Mouse (Mus musculus): Measurements from ENCODE around the gene Tshz3. TPM values are rescaled to one million over a fixed set of nuclear protein-coding genes. Genes with fewer than 3 reads are reported as not detected.

The Tshz3 gene
- polyA plus RNA-seq, 1 experiment from 2014 or later, result 23.3 TPM

DNA sequence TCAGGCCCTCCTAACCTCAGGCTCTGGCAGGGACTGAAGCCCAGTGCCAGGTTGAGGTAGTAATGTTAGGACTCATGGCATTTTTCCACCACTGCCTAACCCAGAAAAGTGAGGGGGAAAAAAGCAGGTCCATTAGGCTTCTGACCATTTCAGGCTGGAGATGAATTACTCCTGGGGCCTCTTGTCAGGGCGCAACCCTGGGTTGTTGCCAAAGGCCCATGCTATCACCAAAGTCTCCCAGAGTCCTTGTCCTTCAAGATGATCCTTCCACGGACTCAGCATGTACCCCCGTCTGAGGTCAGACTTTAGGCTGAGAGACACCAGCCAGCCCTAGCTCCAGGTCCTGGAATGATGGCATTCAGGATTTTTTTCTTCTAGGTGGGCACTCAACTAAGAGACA is 4.8 kb upstream of the Tshz3 start:
- no peak overlapping the region for H3K27ac ChIP-seq (ENCODE audit: low read length)
- H3K36me3 ChIP-seq (ENCODE audit: control insufficient read depth, insufficient read depth, low read length), result no peaks in the 10 kb centered on the region
- ATAC-seq (ENCODE audit: insufficient number of reproducible peaks, insufficient read depth, low FRiP score, low read depth), result no peak
- H3K4me1 ChIP-seq (ENCODE audit: control insufficient read depth, insufficient read depth, low read length), result peaks cover 20% of the 10 kb centered on the region; the same call in 1 of the 2 replicates
- H3K9ac ChIP-seq (replicated peaks; ENCODE audit: low read depth, low read length), result no peak overlapping the region
- no peaks in the 10 kb centered on the region for H3K9me3 ChIP-seq (ENCODE audit: control insufficient read depth, low read depth, low read length)
- H3K4me2 ChIP-seq (replicated peaks; ENCODE audit: low read depth, low read length), result no peak overlapping the region
- 54% methylated on average over 3 of the region's 3 CpGs for WGBS
- peaks cover 12% of the 10 kb centered on the region; the same call in 1 of the 2 replicates for H3K27me3 ChIP-seq (ENCODE audit: control insufficient read depth, insufficient read depth, low read length)
- H3K4me3 ChIP-seq (ENCODE audit: low read depth, low read length), result no peak overlapping the region

DNA sequence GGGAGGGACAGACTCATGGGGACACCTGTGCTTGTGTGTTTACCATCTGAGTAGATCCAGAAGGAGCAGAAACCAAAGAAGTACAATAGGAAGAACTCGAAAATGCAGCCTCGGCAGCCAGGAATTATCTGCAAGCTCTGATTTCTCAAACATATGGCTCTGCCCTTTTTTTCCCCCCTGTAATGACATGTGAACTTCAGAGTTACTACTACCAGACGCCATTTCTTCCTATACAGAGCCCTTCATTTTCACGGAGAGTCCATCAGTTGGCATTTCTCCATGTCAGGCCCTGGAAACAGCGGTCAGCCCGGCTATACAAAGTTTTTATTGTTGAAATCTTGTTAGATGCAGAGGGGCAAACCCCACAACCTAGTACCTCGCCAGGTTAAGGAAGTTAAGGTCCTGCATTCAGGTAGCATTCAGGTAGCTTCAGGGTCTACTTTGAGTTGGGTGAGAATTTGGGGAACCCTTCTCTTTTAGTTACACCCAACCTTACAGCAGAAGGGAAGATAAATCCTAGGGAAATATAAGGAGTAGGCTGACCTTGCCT is 3.2 kb upstream of the Tshz3 start:
- peak overlapping the region; percentile 68 for H3K4me3 ChIP-seq (ENCODE audit: low read depth, low read length)
- H3K36me3 ChIP-seq (ENCODE audit: control insufficient read depth, insufficient read depth, low read length), result no peaks in the 10 kb centered on the region
- peaks cover 12% of the 10 kb centered on the region; the same call in 1 of the 2 replicates for H3K27me3 ChIP-seq (ENCODE audit: control insufficient read depth, insufficient read depth, low read length)
- no peaks in the 10 kb centered on the region for H3K9me3 ChIP-seq (ENCODE audit: control insufficient read depth, low read depth, low read length)
- H3K4me1 ChIP-seq (ENCODE audit: control insufficient read depth, insufficient read depth, low read length), result peaks cover 25% of the 10 kb centered on the region; the same call in 1 of the 2 replicates
- H3K9ac ChIP-seq (replicated peaks; ENCODE audit: low read depth, low read length), result no peak overlapping the region
- ATAC-seq (ENCODE audit: insufficient number of reproducible peaks, insufficient read depth, low FRiP score, low read depth), result no peak
- peak overlapping the region; percentile 83 for H3K4me2 ChIP-seq (replicated peaks; ENCODE audit: low read depth, low read length)
- 27% methylated on average over 7 of the region's 7 CpGs for WGBS
- H3K27ac ChIP-seq (ENCODE audit: low read length), result no peak overlapping the region

DNA sequence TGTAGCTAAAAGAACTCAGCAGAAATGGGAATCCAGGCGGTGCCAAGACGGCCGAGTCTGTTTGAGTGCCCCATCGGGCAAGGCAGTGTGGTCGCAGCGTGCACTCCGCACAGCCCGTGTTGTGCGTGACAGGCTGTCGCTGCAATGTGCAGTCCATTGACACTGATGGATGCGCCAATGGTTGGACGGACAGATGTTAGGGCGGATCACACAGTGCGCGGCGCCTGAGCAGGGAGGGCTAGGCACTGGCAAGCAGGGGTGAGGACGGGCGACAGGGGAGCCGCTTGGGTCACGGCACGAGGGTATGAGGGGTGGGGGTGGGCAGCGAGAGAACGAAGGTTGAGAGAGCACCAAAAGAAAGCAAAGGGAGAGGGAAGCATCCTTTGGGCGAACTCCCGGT is 2.6 kb upstream of the Tshz3 start:
- Histone ChIP-seq H3K27ac (ENCODE audit: low read length) (no peak overlapping the region; the same call in 1 of the 2 replicates), H3K9ac (replicated peaks; ENCODE audit: low read depth, low read length) (peak overlapping the region; percentile 60), H3K36me3 (ENCODE audit: control insufficient read depth, insufficient read depth, low read length) (no peaks in the 10 kb centered on the region), H3K4me1 (ENCODE audit: control insufficient read depth, insufficient read depth, low read length) (peaks cover 26% of the 10 kb centered on the region; the same call in 1 of the 2 replicates), H3K4me3 (ENCODE audit: low read depth, low read length) (peak overlapping the region; percentile 68), H3K9me3 (ENCODE audit: control insufficient read depth, low read depth, low read length) (no peaks in the 10 kb centered on the region), H3K27me3 (ENCODE audit: control insufficient read depth, insufficient read depth, low read length) (peaks cover 8% of the 10 kb centered on the region; the same call in 1 of the 2 replicates), H3K4me2 (replicated peaks; ENCODE audit: low read depth, low read length) (peak overlapping the region; percentile 83)
- ATAC-seq (ENCODE audit: insufficient number of reproducible peaks, insufficient read depth, low FRiP score, low read depth), result no peak
- 3% methylated on average over 25 of the region's 25 CpGs for WGBS

DNA sequence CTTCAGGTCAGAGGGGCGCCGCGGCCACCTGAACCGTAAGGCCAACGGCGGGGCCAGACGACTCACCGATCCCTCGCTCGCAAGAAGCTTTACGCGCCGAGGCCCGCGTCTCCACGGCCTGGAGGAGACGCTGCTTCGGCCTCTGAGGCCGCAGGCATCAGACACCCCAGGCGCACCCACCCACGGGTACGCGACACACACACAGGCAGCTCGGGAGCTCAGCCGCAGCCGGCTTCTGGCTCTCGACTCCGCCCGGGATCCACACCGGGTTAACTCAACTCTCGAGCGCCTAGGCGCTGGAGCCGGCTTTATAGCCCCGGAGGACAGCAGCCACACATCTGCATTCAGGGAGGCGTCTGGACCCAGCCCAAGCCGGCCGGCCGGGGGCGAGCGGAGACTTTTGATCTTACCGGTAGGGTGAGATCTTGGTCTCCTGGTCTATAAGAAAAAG is 2.1 kb upstream of the Tshz3 start:
- H3K9ac ChIP-seq (replicated peaks; ENCODE audit: low read depth, low read length), result peak overlapping the region; percentile 60
- H3K4me3 ChIP-seq (ENCODE audit: low read depth, low read length), result peak overlapping the region; percentile 68
- peaks cover 3% of the 10 kb centered on the region; the same call in 1 of the 2 replicates for H3K27me3 ChIP-seq (ENCODE audit: control insufficient read depth, insufficient read depth, low read length)
- peak overlapping the region; percentile 95; the same call in 1 of the 2 replicates for H3K27ac ChIP-seq (ENCODE audit: low read length)
- H3K4me1 ChIP-seq (ENCODE audit: control insufficient read depth, insufficient read depth, low read length), result peaks cover 26% of the 10 kb centered on the region; the same call in 1 of the 2 replicates
- no peaks in the 10 kb centered on the region for H3K36me3 ChIP-seq (ENCODE audit: control insufficient read depth, insufficient read depth, low read length)
- under 1% methylated on average over 42 of the region's 42 CpGs for WGBS
- H3K4me2 ChIP-seq (replicated peaks; ENCODE audit: low read depth, low read length), result peak overlapping the region; percentile 83
- no peak for ATAC-seq (ENCODE audit: insufficient number of reproducible peaks, insufficient read depth, low FRiP score, low read depth)
- no peaks in the 10 kb centered on the region for H3K9me3 ChIP-seq (ENCODE audit: control insufficient read depth, low read depth, low read length)

DNA sequence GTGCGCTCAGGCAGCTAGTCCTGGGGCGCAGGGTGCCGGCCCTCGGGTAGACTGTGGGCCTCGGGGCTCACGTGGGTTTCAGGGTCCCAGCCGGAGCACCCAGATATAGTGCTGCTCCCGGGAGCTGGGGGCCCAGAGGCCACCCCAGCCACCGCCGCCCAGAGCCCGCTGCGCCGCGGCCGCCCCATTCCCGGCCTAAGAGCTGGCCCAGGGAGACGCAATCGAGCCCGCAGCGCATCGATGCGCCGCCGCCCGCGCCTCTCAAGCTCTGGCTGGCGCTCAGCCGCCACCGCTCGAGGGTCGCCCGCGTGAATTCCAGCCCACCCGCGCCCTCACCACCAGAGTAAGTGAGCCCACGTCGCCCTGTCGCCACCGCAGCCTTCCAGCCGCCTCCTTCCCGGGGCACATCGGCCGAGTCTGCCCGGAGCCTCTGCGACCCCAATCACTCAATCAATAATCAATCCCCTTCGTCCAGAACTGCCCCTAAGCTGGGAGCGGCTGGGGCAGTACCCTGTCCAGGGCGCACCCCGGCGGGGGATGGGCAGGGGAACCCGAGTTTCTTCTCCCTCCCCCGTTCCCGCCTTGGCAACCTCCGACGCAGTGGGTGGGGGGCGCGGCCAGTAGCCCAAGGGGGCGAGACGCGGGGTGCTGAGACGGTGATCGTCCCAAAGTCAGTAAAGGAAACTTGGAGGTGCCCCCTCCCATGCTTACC is 1.4 kb upstream of the Tshz3 start:
- peak overlapping the region; percentile 83 for H3K4me2 ChIP-seq (replicated peaks; ENCODE audit: low read depth, low read length)
- WGBS, result under 1% methylated on average over 60 of the region's 62 CpGs
- H3K9me3 ChIP-seq (ENCODE audit: control insufficient read depth, low read depth, low read length), result no peaks in the 10 kb centered on the region
- H3K4me3 ChIP-seq (ENCODE audit: low read depth, low read length), result peak overlapping the region; percentile 68
- ATAC-seq (ENCODE audit: insufficient number of reproducible peaks, insufficient read depth, low FRiP score, low read depth), result peak; percentile 26; the same call in 1 of the 2 replicates
- 0 out of 2 replicates have a peak, but pooled peaks cover 3% of the 10 kb centered on the region for H3K27me3 ChIP-seq (ENCODE audit: control insufficient read depth, insufficient read depth, low read length)
- peak overlapping the region; percentile 95 for H3K27ac ChIP-seq (ENCODE audit: low read length)
- no peaks in the 10 kb centered on the region for H3K36me3 ChIP-seq (ENCODE audit: control insufficient read depth, insufficient read depth, low read length)
- peaks cover 22% of the 10 kb centered on the region; the same call in 1 of the 2 replicates for H3K4me1 ChIP-seq (ENCODE audit: control insufficient read depth, insufficient read depth, low read length)
- H3K9ac ChIP-seq (replicated peaks; ENCODE audit: low read depth, low read length), result peak overlapping the region; percentile 60

DNA sequence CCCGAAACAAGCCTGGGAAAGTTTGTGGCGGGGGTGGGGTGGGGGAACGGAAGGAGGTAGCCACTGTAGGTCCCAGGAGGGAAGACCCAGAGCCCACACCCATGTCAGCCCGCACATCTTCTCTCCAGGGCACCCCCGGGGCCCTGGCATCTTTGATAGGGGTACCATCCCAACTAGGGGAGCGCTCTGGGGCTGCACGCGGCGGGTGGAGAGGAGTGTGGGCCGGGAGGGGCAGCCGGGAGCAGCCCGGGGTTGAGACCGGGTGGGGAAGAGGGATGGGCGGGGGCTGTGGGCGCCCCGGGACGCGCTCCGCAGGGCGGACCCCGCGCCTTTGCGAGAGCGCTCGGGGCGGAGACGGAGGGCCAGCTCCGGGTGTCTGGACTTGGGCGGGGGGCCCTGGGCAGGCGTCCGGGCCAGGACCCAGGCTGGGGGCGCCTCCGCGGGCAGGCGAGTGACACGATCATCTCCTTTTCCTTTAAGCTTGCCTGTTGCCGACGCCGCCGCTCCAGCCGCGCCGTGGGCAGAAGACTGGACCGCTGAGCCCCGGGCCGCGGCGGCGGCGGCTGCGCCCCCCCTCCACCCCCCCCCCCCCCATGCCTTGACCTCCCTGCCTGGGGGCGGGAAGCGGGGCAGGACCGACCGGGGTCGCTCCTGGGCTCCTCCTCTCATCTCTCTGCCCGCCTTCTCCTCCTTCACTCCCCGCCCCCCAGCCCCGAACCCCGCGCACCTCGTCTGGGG is 631 bp upstream of the Tshz3 start:
- Histone ChIP-seq H3K27me3 (ENCODE audit: control insufficient read depth, insufficient read depth, low read length) (0 out of 2 replicates have a peak, but pooled peaks cover 3% of the 10 kb centered on the region), H3K4me2 (replicated peaks; ENCODE audit: low read depth, low read length) (peak overlapping the region; percentile 83), H3K9ac (replicated peaks; ENCODE audit: low read depth, low read length) (peak overlapping the region; percentile 60), H3K4me1 (ENCODE audit: control insufficient read depth, insufficient read depth, low read length) (peaks cover 14% of the 10 kb centered on the region; the same call in 1 of the 2 replicates), H3K4me3 (ENCODE audit: low read depth, low read length) (peak overlapping the region; percentile 68), H3K9me3 (ENCODE audit: control insufficient read depth, low read depth, low read length) (no peaks in the 10 kb centered on the region), H3K36me3 (ENCODE audit: control insufficient read depth, insufficient read depth, low read length) (no peaks in the 10 kb centered on the region), H3K27ac (ENCODE audit: low read length) (peak overlapping the region; percentile 95)
- 2% methylated on average over 43 of the region's 62 CpGs for WGBS
- peak; percentile 78 for ATAC-seq (ENCODE audit: insufficient number of reproducible peaks, insufficient read depth, low FRiP score, low read depth)

DNA sequence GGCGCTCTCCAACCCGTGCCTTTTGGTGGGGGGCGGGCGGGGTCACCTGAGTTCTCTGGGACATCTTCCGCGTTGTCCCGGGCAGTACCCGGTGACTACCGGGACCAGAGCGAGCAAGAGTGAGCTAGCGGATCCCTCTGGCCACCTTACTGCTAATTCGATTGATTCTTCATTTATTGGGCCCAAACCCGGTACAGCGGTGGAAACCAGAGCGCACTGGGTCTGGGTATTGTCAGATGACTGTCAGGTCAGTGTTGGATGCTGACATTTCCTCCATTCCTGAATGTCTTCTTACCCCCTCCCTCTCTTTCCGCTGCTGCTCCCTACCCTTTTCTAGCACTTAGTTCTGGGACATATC is 650 bp downstream of the Tshz3 start:
- Histone ChIP-seq H3K27me3 (ENCODE audit: control insufficient read depth, insufficient read depth, low read length) (no peaks in the 10 kb centered on the region), H3K9ac (replicated peaks; ENCODE audit: low read depth, low read length) (peak overlapping the region; percentile 80), H3K27ac (ENCODE audit: low read length) (peak overlapping the region; percentile 95), H3K9me3 (ENCODE audit: control insufficient read depth, low read depth, low read length) (no peaks in the 10 kb centered on the region), H3K4me3 (ENCODE audit: low read depth, low read length) (peak overlapping the region; percentile 68), H3K36me3 (ENCODE audit: control insufficient read depth, insufficient read depth, low read length) (no peaks in the 10 kb centered on the region), H3K4me2 (replicated peaks; ENCODE audit: low read depth, low read length) (peak overlapping the region; percentile 83), H3K4me1 (ENCODE audit: control insufficient read depth, insufficient read depth, low read length) (peaks cover 15% of the 10 kb centered on the region; the same call in 1 of the 2 replicates)
- ATAC-seq (ENCODE audit: insufficient number of reproducible peaks, insufficient read depth, low FRiP score, low read depth), result no peak; the same call in 1 of the 2 replicates
- 0% methylated on average over 16 of the region's 16 CpGs for WGBS
